8 mouse cellular contexts compared by ENCODE assay signal in genomic region chr15:103102068-103102840, GRCm38 (mm10).
A peak's percentile ranks its signal among the peaks of the same experiment; 100 is the strongest.
DNase-seq lines count a peak whose midpoint lies in the region; ATAC-seq and TF ChIP-seq lines count a peak whose summit lies in the region.

No protein-coding gene starts in this region.

- DNase-seq in lung, adult 18-20 months, result peak; percentile 15 to 23
- no peak for DNase-seq in lung, postnatal 4 days
- DNase-seq in embryonic facial prominence, embryonic 10.5 days (ENCODE audit: low spot score), result peak; percentile 74
- no peak for DNase-seq in frontal cortex, postnatal 14 days (ENCODE audit: low spot score in 2 of 2)
- DNase-seq in thymus, postnatal 10 days (ENCODE audit: low spot score in 2 of 2), result no peak

- peak overlapping the region; percentile 71 for H3K4me2 ChIP-seq in heart, embryonic 16.5 days (ENCODE audit: low read depth, low read length)
- peak overlapping the region; percentile 83 for H3K4me2 ChIP-seq in limb, embryonic 12.5 days

- peaks cover 100% of the 10 kb centered on the region for H3K27me3 ChIP-seq in embryonic facial prominence, embryonic 10.5 days (replicated peaks; ENCODE audit: low read depth, poor library complexity, severe bottlenecking)
- peaks cover 95% of the 10 kb centered on the region for H3K27me3 ChIP-seq in heart, embryonic 16.5 days (ENCODE audit: control insufficient read depth, insufficient read depth, low read length)
- peaks cover 83% of the 10 kb centered on the region for H3K27me3 ChIP-seq in limb, embryonic 12.5 days

- no peaks in the 10 kb centered on the region for H3K36me3 ChIP-seq in embryonic facial prominence, embryonic 10.5 days (replicated peaks)
- no peaks in the 10 kb centered on the region for H3K36me3 ChIP-seq in heart, embryonic 16.5 days (ENCODE audit: control insufficient read depth, insufficient read depth)
- H3K36me3 ChIP-seq in limb, embryonic 12.5 days, result no peaks in the 10 kb centered on the region

- TF ChIP-seq CTCF in olfactory bulb, adult 2 months (IDR thresholded peaks at IDR 0.05; ENCODE audit: insufficient read depth, low read depth, low read length), result no peak

- WGBS in embryonic facial prominence, embryonic 10.5 days, result under 1% methylated on average over 46 of the region's 46 CpGs
- WGBS in heart, embryonic 16.5 days, result 1% methylated on average over 46 of the region's 46 CpGs
- WGBS in limb, embryonic 12.5 days, result under 1% methylated on average over 46 of the region's 46 CpGs
- WGBS in olfactory bulb, adult 2 months, result 6% methylated on average over 46 of the region's 46 CpGs

- H3K9ac ChIP-seq in heart, embryonic 16.5 days (ENCODE audit: low read length), result 0 out of 2 replicates have a peak overlapping the region, but pooled peaks have one; percentile 17
- H3K9ac ChIP-seq in limb, embryonic 12.5 days (replicated peaks), result peak overlapping the region; percentile 45; the same call in 1 of the 2 replicates

- H3K27ac ChIP-seq in embryonic facial prominence, embryonic 10.5 days (replicated peaks), result peak overlapping the region; percentile 61
- no peak overlapping the region for H3K27ac ChIP-seq in heart, embryonic 16.5 days (ENCODE audit: low read length)
- no peak overlapping the region for H3K27ac ChIP-seq in limb, embryonic 12.5 days
- no peak overlapping the region for H3K27ac ChIP-seq in olfactory bulb, adult 2 months (ENCODE audit: insufficient read depth, low read depth, low read length)

- peak overlapping the region; percentile 61 for H3K4me3 ChIP-seq in embryonic facial prominence, embryonic 10.5 days
- peak overlapping the region; percentile 51 for H3K4me3 ChIP-seq in heart, embryonic 16.5 days (ENCODE audit: low read length)
- H3K4me3 ChIP-seq in limb, embryonic 12.5 days (replicated peaks), result peak overlapping the region; percentile 49
- H3K4me3 ChIP-seq in olfactory bulb, adult 2 months (ENCODE audit: insufficient read depth, low read depth, low read length), result peak overlapping the region; percentile 12; the same call in 1 of the 2 replicates

- TF ChIP-seq POLR2A in olfactory bulb, adult 2 months (IDR thresholded peaks at IDR 0.05; ENCODE audit: insufficient read depth, low read depth, low read length), result no peak

- H3K4me1 ChIP-seq in embryonic facial prominence, embryonic 10.5 days, result peaks cover 22% of the 10 kb centered on the region
- peaks cover 7% of the 10 kb centered on the region for H3K4me1 ChIP-seq in heart, embryonic 16.5 days (ENCODE audit: control insufficient read depth, insufficient read depth, low read length)
- peaks cover 13% of the 10 kb centered on the region for H3K4me1 ChIP-seq in limb, embryonic 12.5 days (replicated peaks)
- H3K4me1 ChIP-seq in olfactory bulb, adult 2 months (ENCODE audit: control insufficient read depth, insufficient read depth, low read length), result peaks cover 7% of the 10 kb centered on the region

- no peak for ATAC-seq in heart, embryonic 16.5 days (replicated peaks; ENCODE audit: extremely low read depth, insufficient read depth, low FRiP score)
- ATAC-seq in limb, embryonic 12.5 days (ENCODE audit: insufficient number of reproducible peaks, insufficient read depth, low FRiP score, low TSS enrichment, low read depth), result peak; percentile 75; the same call in 1 of the 2 replicates

- no peaks in the 10 kb centered on the region for H3K9me3 ChIP-seq in embryonic facial prominence, embryonic 10.5 days
- no peaks in the 10 kb centered on the region for H3K9me3 ChIP-seq in heart, embryonic 16.5 days (replicated peaks; ENCODE audit: control insufficient read depth, low read length)
- no peaks in the 10 kb centered on the region for H3K9me3 ChIP-seq in limb, embryonic 12.5 days

Comparison
In these comparisons a context has a peak if more than half of its experiments do, and no peak if none do; other contexts are left out.
1. DNase-seq: peak in lung, adult 18-20 months (2 of 2) and embryonic facial prominence, embryonic 10.5 days (single experiment); none in lung, postnatal 4 days (0 of 2), frontal cortex, postnatal 14 days (0 of 2) and thymus, postnatal 10 days (0 of 2).
2. Peak in every context shown above with its lines, with median percentiles within 50 percentile points of each other: H3K4me3 ChIP-seq.